Mouse (Mus musculus): ENCODE results near the gene Prokr2.
"Not testable (repeated sequence)": the region's sequence is repeated elsewhere in the genome, so short reads cannot be mapped to it uniquely, and the experiment has no call there.

DNA sequence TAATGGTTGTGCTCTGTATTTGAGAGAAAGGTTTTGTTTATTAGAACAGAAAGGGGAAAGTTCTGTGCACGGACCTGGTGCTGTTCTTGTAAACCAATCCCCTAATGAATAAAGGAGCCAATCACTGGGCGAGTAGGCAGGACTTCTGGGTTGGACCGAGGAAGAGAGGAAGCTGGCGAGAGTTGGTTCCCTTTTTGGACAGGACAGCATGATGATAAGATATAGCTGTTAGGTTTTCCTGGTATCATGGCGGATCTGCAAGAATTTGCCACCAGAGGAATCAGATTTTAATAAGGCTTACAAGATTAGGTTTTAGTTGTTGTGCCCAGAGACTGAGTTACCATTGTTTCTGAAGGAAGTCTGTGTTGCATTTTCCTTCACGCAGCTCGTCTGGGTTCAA, 96.0 kb downstream of the Prokr2 start:
- TF ChIP-seq EP300, CTCF (IDR thresholded peaks at IDR 0.05; ENCODE audit: low read depth): not testable (repeated sequence)
